Mouse (Mus musculus): ENCODE results near the gene Tamm41. TPM values are rescaled to one million over a fixed set of nuclear protein-coding genes. Genes with fewer than 3 reads are reported as not detected.

Tamm41 gene
- total RNA-seq (2021): 10 to 100 TPM; 10.1 to 10.5 TPM

DNA sequence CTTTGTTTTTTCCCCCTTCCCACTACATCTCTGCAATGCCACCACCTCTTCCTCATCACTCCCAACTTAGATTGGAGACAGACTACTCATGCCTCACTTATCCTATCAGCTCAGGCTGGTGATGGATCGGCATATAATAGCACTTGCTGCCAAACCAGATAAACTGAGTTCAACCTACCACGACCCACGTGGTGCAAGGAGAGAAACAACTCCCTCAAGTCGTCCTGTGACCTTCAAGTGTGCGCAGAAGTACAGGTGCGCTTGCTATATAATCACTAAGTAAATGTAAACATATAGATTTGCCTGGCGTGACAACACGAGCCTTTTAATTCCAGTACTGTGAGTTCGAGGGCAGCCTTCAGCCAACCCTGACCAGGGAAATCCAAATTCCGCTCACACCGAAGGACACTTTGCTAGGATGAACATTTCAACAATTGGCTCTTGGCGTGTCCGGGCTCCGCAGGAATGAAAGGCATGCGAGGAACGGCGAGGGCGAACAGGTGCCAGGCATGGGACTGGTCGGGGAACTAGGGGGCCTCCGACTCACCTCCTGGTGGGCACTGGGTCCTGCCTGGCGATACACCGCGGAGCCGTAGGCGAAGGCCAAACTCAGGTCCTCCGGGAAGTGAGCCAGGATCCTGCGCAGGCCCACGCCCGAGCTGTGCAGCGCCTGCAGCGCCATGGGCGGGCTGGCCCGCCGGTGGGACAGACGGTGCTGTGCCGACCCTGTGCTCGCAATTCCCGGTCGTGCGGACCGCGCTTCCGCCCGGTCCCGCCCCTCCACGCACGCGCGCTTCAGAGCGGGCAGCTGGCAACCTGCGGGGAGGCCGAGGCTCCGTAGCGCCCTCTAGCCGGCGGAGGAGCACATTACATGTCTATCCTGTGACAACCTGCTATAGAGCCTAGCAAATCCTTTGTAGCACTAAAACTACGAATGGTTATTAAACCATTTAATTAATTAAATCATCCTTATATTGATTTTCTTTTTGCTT lies at the start of gene Tamm41:
Gene Tamm41, minus strand, starts transcription at position 774 of the 992 bp plus-strand sequence.
- intact Hi-C loops (cut with DNase I): no loop called here

DNA sequence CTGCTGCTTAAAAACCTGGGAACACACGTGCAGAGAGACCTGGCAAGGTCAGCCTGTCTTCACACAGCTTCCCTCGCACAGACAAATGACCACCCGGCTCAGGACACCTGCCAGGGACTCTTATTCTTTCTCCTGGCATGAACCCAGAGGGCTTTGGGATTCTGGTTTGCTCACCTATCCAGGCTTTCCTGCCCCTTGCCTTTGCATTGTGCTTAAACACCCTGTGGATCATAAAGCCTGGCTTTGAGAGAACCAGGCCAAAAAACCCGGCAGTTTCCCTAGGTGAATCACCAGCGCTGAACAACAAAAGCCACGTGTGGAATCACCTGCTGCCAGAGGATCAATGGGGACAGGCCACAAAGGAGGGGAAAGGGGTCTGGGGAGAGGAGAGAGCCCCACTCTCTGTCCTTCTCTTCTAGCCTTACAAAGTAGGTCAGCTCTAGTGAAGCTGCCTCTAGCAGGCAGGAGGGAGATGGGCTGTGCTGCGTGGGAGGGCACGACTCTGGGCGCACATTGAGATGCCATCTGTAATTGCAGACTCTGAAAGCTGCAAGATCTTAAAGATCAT lies 47.7 kb upstream of the Tamm41 start:
- intact Hi-C loops (cut with DNase I): no loop called here
- no peak for DNase-seq (ENCODE audit: low spot score)

More for the DNA sequence above, at the start of gene Tamm41:
- peak; percentile 55 for DNase-seq (ENCODE audit: low spot score)

DNA sequence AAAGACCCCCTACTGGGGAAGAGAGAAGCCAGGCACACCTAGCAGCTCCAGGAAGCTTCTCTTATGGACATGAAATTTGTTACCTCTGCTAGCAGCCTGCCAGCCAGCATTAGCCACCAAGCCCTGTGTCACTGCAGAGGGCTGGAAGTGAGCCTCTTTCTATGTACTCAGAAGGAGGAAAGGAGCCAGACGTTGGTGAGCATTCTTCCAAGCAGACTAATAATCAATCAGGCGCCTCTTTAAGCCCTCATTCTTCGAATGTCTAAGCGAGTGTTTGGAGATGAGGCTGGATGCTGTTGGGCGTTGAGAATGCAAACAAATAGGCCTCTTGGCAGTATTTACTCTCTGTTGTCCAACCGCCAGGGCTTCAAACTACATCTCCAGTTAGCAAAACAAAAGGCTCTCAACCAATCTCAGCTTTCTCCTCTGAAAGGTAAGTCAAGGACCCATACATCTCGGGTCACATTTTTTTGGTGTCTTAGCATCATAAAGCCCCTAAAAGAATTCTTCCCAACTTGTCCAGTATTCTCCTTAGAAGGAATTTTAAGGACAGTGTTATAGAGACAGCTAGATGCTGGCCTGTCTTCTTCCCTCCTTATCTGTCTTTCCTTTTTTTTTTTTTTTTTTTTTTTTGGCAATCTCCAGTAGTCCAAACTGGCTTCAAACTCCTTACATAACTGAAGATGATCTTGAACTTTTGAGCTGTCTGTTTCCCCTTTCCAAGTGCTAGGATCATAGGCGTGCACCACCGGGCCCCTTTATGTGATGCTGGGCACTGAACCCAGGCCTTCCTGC lies 39.3 kb upstream of the Tamm41 start:
- DNase-seq (ENCODE audit: low spot score): no peak
- intact Hi-C loops (cut with DNase I): no loop called here

DNA sequence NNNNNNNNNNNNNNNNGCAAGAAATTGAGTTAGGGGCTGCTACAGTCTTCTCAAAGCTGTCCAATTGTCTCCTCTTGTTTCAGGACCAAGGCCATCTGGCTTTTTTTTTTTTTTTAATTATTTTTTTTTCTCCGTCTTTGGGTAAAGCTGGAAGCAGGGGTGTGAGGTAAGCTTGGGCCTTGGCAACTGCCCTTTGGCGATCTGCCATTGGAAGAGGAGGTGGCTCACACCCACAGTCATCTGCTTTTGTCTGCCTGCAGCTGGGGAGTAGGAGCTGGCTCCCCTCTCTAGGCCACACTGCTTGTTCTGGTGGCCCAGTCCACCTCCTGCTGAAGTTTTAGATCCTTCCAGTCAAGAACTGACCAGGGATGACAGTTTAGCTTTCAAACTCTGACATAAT lies 34.3 kb upstream of the Tamm41 start:
- DNase-seq (ENCODE audit: low spot score): no peak
- intact Hi-C loops (cut with DNase I): no loop called here

DNA sequence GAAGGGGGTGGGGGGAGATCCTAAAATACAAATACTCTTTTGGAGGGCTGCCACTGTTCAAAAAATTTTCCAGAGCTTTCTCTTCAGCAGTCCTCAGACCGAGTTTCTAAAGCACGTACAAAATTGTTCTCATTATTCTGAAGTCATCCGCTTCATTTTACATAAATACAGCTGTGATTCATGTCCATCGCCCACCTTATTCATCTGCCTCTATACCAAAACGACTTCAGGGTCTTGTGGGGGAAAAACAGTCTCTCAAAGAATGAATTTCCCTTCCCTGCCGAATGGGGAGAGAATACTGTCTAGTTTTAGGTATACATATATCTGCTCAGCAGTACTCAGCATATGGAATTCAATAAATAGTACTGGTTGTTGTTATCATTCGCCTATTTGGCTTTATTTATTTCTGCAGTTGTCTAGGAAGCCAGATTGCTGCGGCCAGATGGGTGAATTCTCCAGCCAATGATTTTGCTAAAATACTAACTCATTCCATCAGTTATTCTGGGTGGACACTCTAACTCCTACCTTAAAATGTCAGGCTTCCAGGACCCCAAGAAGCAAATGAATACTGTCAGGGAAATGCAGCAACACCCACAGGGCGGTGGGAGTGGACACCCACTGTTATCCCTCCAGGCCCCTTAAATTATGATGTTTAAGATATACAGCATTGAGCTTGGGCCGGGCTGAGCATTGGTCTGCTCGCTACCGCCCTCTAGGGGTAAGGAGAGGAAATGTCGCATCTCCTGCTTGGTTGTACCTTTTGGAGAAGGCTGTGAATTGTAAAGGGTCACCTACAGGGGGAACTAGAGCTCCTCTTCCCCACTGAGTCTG lies 27.9 kb upstream of the Tamm41 start:
- intact Hi-C loops (cut with DNase I): no loop called here
- DNase-seq (ENCODE audit: low spot score): no peak

DNA sequence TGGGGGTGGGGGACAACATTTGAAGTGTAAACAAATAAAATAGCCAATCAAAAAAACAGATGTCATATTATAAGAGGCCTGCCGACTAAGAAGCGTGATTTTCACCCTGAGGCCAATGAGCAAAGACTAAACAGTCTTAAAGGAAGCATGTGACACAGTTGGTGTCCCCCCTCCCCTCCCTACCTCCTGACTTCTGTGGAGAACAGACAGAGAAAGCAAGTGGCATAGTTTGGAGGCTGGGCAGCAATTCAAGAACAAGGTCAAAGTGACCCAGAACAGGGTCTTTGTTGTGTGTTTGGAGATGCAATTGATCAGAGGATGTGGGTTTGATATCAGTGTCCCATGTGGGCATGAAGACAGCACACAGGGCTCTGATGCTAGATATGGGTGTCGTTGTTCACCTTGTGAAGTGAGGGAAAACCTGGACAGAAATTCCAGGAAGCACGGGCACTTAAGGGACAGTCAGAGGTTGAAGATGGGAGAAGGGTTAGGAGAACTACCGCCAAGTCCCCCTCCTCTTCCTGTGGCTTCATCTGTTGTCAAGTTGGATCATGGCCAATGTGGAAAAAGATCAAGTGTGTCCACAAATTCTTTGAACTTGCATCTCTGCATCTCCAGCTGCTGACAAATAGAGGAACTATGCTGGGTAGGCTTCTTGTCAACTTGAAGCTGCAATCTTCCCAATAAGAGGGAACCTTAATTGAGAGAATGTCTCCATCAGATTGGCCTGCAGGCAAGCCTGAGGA lies 25.1 kb upstream of the Tamm41 start:
- no peak for DNase-seq (ENCODE audit: low spot score)
- intact Hi-C loops (cut with DNase I): no loop called here

DNA sequence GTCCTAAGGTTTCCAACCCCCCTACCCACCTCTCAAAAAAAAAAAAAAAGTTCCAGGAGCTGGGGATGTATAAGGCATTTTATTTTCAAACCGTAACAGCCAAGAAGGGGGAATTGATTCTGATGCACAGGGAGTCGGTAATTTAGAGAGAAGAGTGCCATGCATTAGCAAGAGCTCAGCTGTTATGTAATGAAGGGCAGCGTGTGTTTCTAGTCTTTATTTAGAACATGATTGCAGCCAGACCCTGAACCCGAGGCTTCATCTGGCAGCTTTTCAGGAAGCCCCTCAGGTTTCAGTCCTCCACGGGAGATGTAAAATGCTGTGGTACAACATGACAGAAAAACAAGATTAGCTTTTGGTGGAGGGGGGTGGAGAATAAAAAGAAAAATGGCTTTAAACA lies 21.6 kb upstream of the Tamm41 start:
- intact Hi-C loops (cut with DNase I): no loop called here
- DNase-seq (ENCODE audit: low spot score): no peak

DNA sequence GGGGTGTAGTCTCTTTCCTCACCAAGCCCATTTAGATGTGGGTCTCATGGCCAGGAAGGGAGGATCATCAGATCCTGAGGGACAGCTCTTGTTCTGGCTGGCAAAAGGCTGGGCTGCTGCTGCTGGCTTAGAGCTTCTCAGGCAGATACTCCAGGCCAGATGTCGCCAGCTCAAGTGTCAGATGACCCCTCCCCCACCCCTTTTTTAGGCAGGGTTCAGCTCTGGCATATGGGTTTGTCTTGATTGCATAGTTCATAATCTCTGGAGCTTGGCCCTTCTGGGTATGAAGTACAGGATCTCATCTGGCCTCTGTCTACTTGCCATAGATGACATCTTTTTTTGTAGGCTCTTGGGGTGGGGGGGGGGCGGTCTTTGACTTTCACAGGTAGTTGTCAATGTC lies 19.0 kb upstream of the Tamm41 start:
- intact Hi-C loops (cut with DNase I): no loop called here
- DNase-seq (ENCODE audit: low spot score): no peak

DNA sequence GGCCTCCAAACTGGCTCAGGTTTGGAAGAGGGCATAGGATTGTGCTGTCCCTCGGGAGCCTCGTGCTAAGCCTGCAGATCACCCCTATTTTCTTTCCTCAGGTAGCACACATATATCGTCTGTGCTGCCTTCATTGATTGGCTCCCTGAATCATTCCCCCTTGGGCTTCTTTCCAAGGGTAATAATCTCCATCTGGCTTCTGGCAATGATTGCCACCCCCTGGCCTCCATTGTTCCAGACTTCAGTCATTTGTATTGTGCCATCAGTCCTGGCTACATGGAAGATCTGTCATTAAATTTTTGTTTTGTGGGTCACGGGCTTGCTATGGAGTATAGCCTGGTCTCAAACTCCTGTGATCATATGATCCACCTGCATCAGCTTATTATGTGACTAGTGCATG lies 17.8 kb upstream of the Tamm41 start:
- intact Hi-C loops (cut with DNase I): no loop called here

DNA sequence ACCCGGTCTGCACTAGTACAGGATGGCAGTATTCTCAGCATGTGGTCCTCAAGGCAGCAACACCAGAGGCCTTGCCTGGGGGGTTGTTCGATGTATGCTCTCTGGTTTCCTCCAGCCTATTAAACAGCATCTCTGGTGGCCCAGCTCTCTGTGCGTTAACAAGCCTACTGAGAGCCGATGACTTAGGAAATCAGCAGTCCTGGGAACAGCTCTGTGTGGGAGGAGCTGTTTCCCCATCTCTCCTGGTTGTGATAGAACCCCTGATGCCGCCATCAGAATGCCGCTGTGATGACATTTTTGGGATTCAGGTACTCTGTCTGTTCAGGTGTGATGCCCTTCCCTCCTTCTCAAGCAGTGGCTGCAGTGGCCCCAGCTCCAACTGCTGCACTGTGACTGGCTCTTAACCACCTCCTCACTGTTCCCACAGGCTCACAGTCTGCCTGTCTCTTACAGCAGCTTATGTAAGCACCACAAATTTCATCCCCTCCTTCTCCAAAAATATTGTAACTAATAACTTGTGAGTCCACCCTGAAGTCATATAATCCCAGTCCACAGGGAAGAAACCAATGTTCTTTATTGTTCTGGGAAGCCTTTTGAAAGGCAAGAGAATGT lies 14.0 kb upstream of the Tamm41 start:
- intact Hi-C loops (cut with DNase I): no loop called here

More for the DNA sequence above, 17.8 kb upstream of the Tamm41 start:
- DNase-seq (ENCODE audit: low spot score): no peak

DNA sequence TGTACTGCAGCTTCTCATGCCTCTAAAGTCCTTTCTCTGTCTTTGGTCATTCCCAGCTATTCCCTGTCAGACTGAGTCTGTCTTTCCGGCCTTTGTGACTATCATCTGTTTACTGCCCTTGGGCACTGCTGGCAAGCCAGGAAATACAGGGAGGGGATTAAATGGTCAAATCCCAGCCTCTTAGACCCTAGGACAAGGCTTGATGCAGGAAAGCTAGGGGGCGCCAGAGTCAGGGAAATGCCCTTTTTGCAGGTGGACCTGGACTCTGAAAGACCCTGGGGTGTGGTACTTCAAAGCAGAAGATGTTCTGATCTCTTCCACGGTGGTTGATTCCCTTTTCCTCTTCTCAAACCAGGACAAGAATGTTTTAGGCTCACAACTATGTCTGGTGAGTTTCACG lies 11.3 kb upstream of the Tamm41 start:
- intact Hi-C loops (cut with DNase I): loop anchor here (5.0 kb wide), 1 partner anchor 218 kb away; no protein-coding TSS in a partner anchor
- DNase-seq (ENCODE audit: low spot score): no peak

More for the DNA sequence above, 14.0 kb upstream of the Tamm41 start:
- DNase-seq (ENCODE audit: low spot score): no peak

DNA sequence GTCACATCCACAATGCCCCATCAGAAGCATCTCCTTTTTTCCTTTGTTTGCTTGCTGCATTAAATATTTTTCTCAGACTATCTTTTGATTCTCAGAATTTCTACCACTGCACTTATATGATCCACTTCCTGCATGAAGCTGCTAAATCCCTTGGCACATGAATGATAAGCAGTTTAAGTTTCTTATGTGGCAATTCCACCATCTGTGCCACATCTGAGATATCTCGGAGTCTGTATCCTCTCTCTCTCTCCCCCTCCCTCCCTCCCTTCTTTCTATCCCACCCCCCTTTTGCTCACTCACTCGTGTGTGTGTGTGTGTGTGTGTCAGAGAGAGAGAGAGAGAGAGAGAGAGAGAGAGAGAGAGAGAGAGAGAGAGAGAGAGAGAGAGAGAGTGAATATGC lies 10.1 kb upstream of the Tamm41 start:
- intact Hi-C loops (cut with DNase I): loop anchor here (5.0 kb wide), 1 partner anchor 219 kb away; no protein-coding TSS in a partner anchor
- DNase-seq (ENCODE audit: low spot score): no peak

DNA sequence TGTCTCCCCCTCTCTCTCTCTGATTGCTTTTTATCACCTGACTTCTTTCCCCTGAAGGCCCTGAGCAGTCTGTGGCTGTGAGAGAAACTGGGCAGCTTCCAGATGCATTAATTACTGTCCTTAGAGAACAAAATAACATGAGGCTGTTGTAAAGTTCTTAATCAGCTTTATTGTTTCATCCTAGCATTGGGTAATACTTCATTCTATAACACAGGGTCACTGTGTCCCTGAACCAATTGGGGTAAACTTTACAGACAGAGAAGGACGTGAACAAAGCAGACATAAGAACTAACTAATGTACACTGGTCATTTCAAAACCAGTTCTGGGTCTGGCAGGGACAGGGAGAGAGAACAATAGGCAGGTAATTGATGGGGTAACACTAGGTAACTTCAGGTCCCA lies 8.4 kb upstream of the Tamm41 start:
- intact Hi-C loops (cut with DNase I): loop anchor here (5.0 kb wide), 1 partner anchor 221 kb away; no protein-coding TSS in a partner anchor
- no peak for DNase-seq (ENCODE audit: low spot score)

DNA sequence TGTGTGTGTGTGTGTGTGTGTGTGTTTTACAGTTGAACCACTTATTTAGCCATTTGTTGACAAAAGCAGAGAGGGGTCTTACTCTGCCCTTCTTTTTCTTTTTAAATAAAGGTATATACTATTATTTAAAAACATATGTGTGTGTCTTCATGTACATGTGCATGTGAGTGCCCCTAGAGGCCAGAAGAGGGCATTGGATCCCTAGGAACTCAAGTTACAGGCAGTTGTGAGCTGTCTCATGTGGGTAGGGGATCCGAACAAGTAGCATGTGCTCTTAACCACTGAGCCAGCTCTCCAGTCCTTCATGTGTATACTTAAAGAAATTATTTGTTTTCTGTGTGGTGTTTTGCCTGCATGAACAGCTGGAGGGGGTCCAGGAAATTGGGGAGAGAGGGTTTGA lies 7.0 kb upstream of the Tamm41 start:
- no peak for DNase-seq (ENCODE audit: low spot score)
- intact Hi-C loops (cut with DNase I): loop anchor here (5.0 kb wide), 1 partner anchor 223 kb away; no protein-coding TSS in a partner anchor

DNA sequence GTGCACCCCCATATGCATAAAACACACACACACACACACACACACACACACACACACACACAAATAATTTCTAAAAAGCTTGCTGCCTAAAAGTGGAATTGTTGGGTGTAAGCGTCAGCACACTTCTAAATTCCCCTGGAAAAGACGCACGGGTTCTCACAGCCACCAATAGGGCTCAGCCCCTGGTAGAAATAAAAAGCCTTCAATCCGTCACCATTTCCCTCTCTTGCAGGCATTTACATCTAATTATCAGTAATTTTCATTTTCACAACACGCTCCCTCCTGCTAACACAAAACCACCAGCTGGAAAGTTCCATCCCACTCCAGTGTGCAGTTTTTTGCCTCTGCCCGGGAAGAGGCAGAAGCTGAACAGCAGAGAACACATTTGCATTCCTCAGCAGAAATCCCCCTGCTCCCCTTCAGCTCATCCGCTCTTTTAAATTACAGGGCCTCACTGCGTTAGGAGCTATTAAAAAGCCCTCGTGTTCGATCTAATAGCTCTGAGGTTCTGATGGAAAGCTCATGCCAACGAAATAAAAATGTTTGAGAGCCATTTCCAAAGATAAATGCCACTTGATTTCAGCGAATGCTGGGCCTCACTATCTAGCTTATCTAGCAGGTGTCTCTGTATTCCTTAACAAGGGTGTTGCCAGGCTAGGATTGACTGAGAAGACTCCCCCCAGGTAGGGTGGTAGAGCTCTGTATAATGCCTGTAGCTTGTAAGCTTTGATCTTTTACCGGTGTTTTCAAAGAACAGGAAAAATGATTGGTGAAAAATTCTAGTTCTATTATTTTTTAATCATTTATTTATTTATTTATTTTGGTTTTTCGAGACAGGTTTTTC lies 6.2 kb upstream of the Tamm41 start:
- intact Hi-C loops (cut with DNase I): no loop called here
- DNase-seq (ENCODE audit: low spot score): no peak

DNA sequence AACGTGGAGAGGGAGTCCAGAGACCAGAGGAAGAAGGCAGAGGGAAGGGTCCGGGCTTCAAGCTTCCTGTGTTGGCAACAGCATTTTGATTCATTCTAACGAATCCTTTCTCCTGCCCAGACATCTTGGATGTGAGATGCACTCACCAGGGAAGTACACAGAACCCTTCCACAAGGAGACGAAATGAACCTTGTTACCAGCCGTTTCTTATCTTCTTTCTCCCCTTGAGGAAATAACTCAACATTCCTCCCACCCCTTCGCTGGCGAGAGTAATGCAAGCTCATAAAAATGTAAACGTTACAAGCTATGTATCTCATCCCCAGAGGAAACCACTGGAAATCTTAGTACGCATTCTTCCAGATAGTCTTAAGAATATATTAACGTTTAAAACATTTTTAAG lies 4.9 kb upstream of the Tamm41 start:
- DNase-seq (ENCODE audit: low spot score): no peak
- intact Hi-C loops (cut with DNase I): no loop called here

DNA sequence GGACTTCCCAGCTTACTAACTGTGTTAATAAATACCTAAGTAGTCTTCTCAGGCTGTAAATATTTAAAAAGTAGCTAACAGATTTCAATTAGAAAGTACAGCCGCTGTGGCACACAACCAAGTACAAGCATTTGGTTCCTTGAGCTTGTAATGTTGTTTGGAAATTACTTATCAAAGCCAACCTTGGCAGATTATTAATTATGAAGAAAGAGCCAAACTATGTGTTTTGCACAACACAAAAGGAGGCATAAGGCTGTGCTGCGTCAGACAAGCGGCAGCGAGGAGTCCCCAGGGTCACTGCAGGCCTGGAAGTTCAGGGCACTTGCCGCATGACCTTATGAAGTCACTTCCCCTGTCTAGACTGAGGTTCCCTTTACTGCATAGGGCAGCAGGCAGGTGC lies 4.2 kb downstream of the Tamm41 start:
- no peak for DNase-seq (ENCODE audit: low spot score)
- intact Hi-C loops (cut with DNase I): no loop called here

Measured in heart, postnatal 25 days (tissue).